Mouse (Mus musculus) brain, adult 2 months (tissue): ENCODE measurements around the gene U2af2.

Experiments used
- DNase-seq: peaks from one replicate; pipeline ENCODE4 v3.0.0; 2011; ENCODE audit warnings: low read depth, low spot score

U2af2 gene

GRCm38 (mm10) chr7:5112701-5113100 is 50.8 kb downstream of the U2af2 start:
- DNase-seq, result no peak

DNA sequence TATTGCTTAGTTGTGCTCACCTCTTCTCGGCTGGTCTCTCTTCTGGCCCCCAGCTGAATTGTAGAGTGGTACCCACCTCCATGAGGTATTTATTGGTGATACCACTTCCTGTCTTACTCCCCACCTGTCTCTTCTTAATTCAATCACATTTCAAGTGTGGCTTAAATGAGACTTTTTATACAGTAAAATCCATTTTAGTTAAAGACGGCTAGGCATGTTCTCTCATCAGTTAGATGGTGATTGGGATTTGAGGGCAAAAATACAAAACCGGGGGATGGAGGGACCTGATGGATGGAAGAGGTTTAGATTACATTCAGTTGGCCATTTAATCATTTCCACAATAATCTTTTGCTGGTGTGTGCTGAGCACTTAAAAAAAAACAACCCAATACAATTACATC is 54.9 kb downstream of the U2af2 start, which contains the start of gene Rfpl4:
TSS of gene Rfpl4 (minus strand) at position 101 of the 400 bp plus-strand sequence.
- no peak for DNase-seq

DNA sequence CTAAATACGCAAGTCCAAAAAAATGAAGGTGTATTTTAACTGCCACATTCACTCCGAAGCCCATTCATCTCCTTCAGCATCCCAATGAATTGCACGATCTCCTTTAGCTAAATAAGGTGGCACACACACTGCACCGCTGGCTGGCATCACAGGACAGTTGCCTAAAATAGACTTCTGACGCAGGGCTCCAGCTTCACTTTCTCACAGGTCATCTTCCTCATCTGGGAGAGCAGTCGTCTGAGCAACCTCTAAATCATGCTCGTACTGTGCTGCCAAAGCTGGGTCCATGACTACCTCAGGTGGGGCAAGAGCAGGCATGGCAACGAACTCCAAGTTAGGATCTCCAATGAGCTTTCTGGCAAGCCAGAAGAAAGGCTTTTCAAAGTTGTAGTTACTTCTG is 63.1 kb downstream of the U2af2 start:
- no peak for DNase-seq

- DNase-seq, result peak; percentile 60
These were observed 63.8 kb downstream of the U2af2 start, which contains the start of gene Rasl2-9 for GRCm38 (mm10) chr7:5125549-5126406. TSS of gene Rasl2-9 (minus strand) at chr7:5125950.
